Mouse (Mus musculus) CH12F3 (cell line): ENCODE data around the gene Scgb1b7.
"Not testable (repeated sequence)": the region's sequence is repeated elsewhere in the genome, so short reads cannot be mapped to it uniquely, and the experiment has no call there.

Experiments used
- in situ Hi-C: fragments of 300-500 bp; cut with MboI; formaldehyde crosslinking; loops from 2 replicates; pipeline ENCODE4 v1.14.3; 2020; ENCODE audit warnings: low sequenced_read_pairs

The Scgb1b7 gene

GRCm38 (mm10) chr7:31712365-31712764 is at the start of gene Scgb1b7:
Gene Scgb1b7, plus strand, starts transcription at chr7:31712665.
- in situ Hi-C loops: not testable (repeated sequence)

DNA sequence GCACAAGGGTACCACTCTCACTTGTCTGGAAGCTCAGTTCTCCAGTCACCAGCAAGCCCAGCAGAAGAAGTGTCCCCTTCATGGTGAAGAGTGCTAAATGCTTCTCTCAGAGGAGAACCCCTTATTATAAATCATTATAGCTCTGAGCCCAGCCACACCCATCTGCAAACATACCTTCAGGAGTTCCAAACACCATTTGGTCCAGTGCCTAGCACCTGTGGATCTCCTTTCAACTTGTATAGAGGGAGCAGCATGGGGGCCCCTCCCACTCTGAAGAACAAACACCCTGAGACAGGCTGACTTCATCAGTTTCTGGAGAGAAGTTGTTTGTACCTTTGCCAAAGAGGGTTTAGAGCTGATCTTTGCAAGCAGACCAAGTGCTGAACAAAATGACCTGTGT is 6.8 kb upstream of the Scgb1b7 start, which contains the start of gene Scgb2b7:
Gene Scgb2b7 (minus strand): TSS at position 101 of the 400 bp plus-strand sequence.
- in situ Hi-C loops: not testable (repeated sequence)
